Mouse (Mus musculus) liver, adult 2 months (tissue): ENCODE data around the gene Arhgap22. TPM values are rescaled to one million over a fixed set of nuclear protein-coding genes. Genes with fewer than 3 reads are reported as not detected.

Source experiments
- DNase-seq: peaks from one replicate; pipeline ENCODE4 v3.0.0-alpha.2; 2011; ENCODE audit warnings: low read depth, low spot score; ENCODE audit errors: extremely low read depth
- H3K27ac ChIP-seq: fragments of 200-500 bp; replicated peaks from 2 replicates; pipeline ENCODE4 v1.5.1; 2012; ENCODE audit warnings: low read depth, mild to moderate bottlenecking, control low read depth, inconsistent platforms, low read length; ENCODE audit not compliant: insufficient read depth
- H3K27me3 ChIP-seq: fragments of 200-500 bp; 2 replicates; pipeline ENCODE4 v1.6.1; 2012; ENCODE audit warnings: mild to moderate bottlenecking, moderate library complexity, low read length, inconsistent platforms; ENCODE audit not compliant: control insufficient read depth, insufficient read depth
- H3K36me3 ChIP-seq: fragments of 200-500 bp; 2 replicates; pipeline ENCODE4 v1.6.1; 2012; ENCODE audit warnings: low read length, inconsistent platforms; ENCODE audit not compliant: control insufficient read depth, insufficient read depth
- H3K4me1 ChIP-seq: fragments of 200-500 bp; 2 replicates; pipeline ENCODE4 v1.6.1; 2011; ENCODE audit warnings: low read length; ENCODE audit not compliant: control insufficient read depth, insufficient read depth
- H3K4me3 ChIP-seq: fragments of 200-500 bp; 2 replicates; pipeline ENCODE4 v1.5.1; 2011; ENCODE audit warnings: low read depth, mild to moderate bottlenecking, control low read depth, low read length, moderate library complexity; ENCODE audit not compliant: insufficient read depth
- H3K79me2 ChIP-seq: fragments of 200-500 bp; 2 replicates; pipeline ENCODE4 v1.6.1; 2012; ENCODE audit warnings: inconsistent platforms, mild to moderate bottlenecking, low read length, moderate library complexity; ENCODE audit not compliant: control insufficient read depth, insufficient read depth
- H3K9ac ChIP-seq: fragments of 200-500 bp; 2 replicates; pipeline ENCODE4 v1.6.1; 2012; ENCODE audit warnings: low read depth, mild to moderate bottlenecking, control low read depth, inconsistent platforms, low read length
- CTCF ChIP-seq: fragments of 200-500 bp; IDR thresholded peaks from 2 replicates; pipeline ENCODE4 v1.5.1; 2011; ENCODE audit warnings: low read depth, low read length, control low read depth
- POLR2A ChIP-seq: fragments of 200-500 bp; IDR thresholded peaks from 2 replicates; pipeline ENCODE4 v1.6.1; 2011; ENCODE audit warnings: low read length, control low read depth; ENCODE audit not compliant: insufficient read depth; ENCODE audit errors: extremely low read depth
- WGBS: fragments of 180-500 bp; shearing (Covaris S2); methylation state at CpG from one replicate; pipeline ENCODE4 v1.1.7; 2018; 5-methylcytosine and 5-hydroxymethylcytosine counted together
- polyA plus RNA-seq: library from polyadenylated mRNA; depleted of rRNA; stranded (reverse); fragments of >200 nt; gene quantifications from 2 replicates; pipeline ENCODE4 v1.2.3, GENCODE M21; 2012
- total RNA-seq: library from RNA; depleted of rRNA; stranded (reverse); fragments of >200 nt; gene quantifications from 2 replicates; pipeline ENCODE4 v1.2.3, GENCODE M21; 2014

Gene Arhgap22
- total and polyA plus RNA-seq, 2 experiments = 0.09 to 0.57 TPM

DNA sequence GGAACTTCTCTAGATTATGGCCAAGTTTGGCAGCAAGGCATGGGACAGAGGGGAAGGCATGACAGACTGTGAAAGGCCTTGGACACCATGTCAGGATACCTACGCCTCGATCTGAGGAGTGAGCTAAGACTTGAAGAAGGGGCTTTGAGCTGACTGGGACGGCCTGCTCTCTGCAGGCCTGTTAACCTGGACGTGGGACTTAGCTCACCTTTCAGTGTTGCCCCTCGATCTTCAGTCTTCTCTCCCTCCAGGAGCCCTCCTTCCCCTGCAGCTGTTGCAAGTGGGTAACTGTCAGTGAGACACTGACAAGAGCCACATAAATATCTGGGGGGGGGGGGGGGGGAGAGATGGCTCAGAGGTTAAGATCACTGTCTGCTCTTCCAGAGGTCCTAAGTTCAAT is 34.9 kb downstream of the Arhgap22 start:
- Histone ChIP-seq H3K36me3 (no peaks in the 10 kb centered on the region), H3K4me1 (0 out of 2 replicates have a peak, but pooled peaks cover 5% of the 10 kb centered on the region), H3K4me3 (no peak overlapping the region), H3K9ac (no peak overlapping the region), H3K79me2 (no peaks in the 10 kb centered on the region), H3K27me3 (peaks cover 2% of the 10 kb centered on the region; the same call in 1 of the 2 replicates), H3K27ac (no peak overlapping the region)
- TF ChIP-seq POLR2A = no peak
- TF ChIP-seq CTCF = no peak
- DNase-seq = no peak
- WGBS = 88% methylated on average over 5 of the region's 5 CpGs

DNA sequence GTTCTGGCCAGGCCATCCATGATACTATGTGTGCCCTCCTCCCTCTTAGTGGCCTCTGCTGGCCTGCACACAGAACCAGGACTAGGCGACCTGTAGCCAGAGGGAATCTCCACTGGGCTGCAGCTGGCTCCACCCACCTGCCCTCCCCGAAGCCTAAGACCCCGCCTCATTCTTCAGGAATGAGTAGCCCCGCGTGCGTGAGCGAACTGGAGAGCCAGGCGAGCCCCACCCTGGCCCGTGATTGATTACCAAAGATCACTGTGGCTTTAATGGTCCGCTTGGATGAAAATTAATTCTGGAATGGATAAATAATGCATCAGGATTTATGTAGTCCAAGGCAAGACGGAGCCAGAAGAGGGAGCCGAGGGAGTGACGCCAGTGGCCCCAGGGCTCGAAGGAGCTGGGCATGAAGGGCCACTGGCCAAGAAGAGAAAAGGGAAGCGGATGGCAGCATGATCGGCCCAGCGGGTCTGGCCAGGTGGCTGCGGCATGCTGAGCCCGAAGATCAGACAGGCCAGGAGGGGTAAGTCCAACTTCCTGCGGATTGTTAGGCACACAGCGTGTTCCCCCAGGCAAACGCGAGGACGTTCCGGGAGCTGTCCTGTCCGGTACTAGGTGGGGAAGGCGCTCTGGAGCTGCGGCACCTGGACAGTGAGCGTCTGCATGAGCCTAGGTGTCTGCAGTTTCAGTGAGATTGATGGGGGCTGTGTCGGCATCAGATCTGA is 36.6 kb downstream of the Arhgap22 start:
- Histone ChIP-seq H3K4me1 (0 out of 2 replicates have a peak, but pooled peaks cover 5% of the 10 kb centered on the region), H3K79me2 (no peaks in the 10 kb centered on the region), H3K27me3 (peaks cover 2% of the 10 kb centered on the region; the same call in 1 of the 2 replicates), H3K4me3 (no peak overlapping the region), H3K36me3 (no peaks in the 10 kb centered on the region), H3K27ac (no peak overlapping the region), H3K9ac (no peak overlapping the region)
- 11% methylated on average over 30 of the region's 30 CpGs for WGBS
- TF ChIP-seq CTCF (no peak), POLR2A (no peak)
- DNase-seq = no peak

DNA sequence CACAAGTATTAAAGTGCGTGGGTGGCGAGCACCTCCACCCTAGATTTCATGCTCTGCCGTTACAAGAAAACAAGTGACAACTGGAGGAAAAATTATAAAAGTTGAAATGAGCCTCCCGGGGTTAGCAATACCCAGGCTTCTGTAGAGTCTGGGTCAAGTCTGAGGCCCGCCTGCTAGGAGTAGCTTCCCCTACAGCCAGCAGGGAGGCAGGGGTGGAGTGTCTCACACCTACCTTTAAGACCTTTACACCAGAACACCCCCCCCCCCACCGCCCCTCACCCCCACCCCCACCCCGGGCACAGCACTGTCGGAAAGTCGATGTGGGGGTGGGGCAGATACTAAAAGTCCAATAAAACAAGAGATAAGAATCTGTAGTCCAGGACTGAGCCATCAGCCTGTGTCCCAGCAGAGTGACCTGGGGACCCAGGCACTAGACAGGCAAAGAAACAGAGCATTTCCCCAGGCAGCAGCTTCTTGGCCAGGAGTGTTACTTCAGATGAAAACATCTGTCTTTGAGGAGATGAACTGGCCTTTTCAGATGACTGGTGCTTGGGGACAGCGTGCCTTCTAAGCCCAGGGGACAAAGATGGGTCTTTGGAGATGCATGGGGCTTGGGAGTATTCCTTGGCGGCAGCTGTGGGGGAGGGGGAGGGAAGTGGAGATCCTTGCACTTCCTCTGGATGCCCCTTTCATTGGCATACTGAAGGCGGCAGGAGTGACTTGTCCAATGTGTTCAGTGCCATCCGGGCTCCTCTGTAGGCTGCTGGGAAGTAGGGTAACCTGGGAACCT is 37.3 kb downstream of the Arhgap22 start:
- DNase-seq = no peak
- TF ChIP-seq POLR2A = no peak
- no peak for TF ChIP-seq CTCF
- Histone ChIP-seq H3K36me3 (no peaks in the 10 kb centered on the region), H3K79me2 (no peaks in the 10 kb centered on the region), H3K4me3 (no peak overlapping the region), H3K9ac (no peak overlapping the region), H3K27ac (no peak overlapping the region), H3K4me1 (0 out of 2 replicates have a peak, but pooled peaks cover 5% of the 10 kb centered on the region), H3K27me3 (peaks cover 2% of the 10 kb centered on the region; the same call in 1 of the 2 replicates)
- 11% methylated on average over 13 of the region's 13 CpGs for WGBS

DNA sequence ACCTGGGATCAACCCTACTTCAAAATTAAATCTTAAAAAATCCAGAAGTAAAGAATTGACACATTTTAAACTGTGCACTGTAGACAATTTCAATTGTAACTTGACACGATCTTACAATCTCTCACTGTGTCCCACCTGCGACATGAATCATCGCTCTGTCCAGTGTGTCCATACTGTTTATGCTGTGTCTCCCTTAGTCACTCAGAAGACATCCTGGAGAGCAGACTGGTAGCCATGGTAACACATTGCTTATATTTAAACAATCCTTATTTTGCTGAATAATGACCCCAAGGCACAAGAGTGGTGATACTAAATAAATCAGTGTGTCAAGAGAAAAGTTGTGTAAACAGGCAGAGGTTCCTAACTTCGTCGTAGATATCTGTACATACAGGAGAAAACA is 44.4 kb downstream of the Arhgap22 start:
- Histone ChIP-seq H3K4me1 (no peaks in the 10 kb centered on the region), H3K27ac (no peak overlapping the region), H3K36me3 (no peaks in the 10 kb centered on the region), H3K4me3 (no peak overlapping the region), H3K79me2 (no peaks in the 10 kb centered on the region), H3K27me3 (no peaks in the 10 kb centered on the region), H3K9ac (no peak overlapping the region)
- WGBS = 78% methylated on average over 5 of the region's 5 CpGs
- TF ChIP-seq POLR2A (no peak), CTCF (no peak)
- DNase-seq = no peak

DNA sequence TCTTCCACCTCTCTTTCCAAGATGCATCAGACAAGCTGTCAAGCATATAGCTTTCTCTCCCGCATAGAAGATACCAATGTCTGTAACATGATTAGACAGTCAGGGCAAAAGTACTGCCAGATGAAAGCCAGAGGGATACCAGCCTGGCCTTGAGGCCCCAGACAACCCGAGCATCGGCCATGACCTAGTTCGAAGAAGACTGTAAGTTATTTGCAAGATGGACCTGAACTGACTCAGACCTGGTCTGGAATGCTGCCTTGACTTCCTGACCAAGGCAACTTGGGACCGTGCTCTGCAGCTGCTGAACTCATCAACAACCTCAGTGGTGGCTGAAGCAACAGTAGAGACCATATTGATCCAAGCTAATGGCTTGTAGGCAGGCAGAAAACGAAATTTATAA is 46.3 kb downstream of the Arhgap22 start:
- no peak for DNase-seq
- WGBS = 85% methylated on average over 6 of the region's 6 CpGs
- Histone ChIP-seq H3K9ac (no peak overlapping the region), H3K36me3 (no peaks in the 10 kb centered on the region), H3K4me3 (no peak overlapping the region), H3K79me2 (no peaks in the 10 kb centered on the region), H3K27me3 (no peaks in the 10 kb centered on the region), H3K27ac (no peak overlapping the region), H3K4me1 (no peaks in the 10 kb centered on the region)
- no peak for TF ChIP-seq CTCF
- TF ChIP-seq POLR2A = no peak

DNA sequence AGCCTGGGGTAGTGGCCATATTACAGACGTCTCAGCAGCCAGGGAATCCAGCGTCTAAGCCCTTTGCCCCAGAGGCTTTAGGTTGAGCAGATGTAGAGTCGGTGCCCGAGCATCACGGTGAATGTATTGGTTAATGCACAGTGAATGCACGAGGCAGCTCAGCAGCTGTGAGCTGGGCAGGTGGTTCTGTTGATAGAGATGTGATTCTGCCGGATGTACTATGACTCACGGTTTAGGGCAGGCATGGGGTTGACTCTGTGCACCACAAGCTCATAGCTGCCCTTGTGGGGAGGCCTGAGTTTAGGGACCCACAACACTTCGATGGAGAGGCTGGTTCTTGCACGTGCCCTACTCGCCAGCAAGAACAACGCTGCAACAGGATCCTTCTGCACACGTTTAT is 51.0 kb downstream of the Arhgap22 start:
- Histone ChIP-seq H3K9ac (no peak overlapping the region), H3K4me1 (no peaks in the 10 kb centered on the region), H3K36me3 (no peaks in the 10 kb centered on the region), H3K27me3 (no peaks in the 10 kb centered on the region), H3K4me3 (no peak overlapping the region), H3K79me2 (no peaks in the 10 kb centered on the region), H3K27ac (no peak overlapping the region)
- TF ChIP-seq CTCF (no peak), POLR2A (no peak)
- 91% methylated on average over 13 of the region's 13 CpGs for WGBS
- no peak for DNase-seq
